Mouse (Mus musculus): ENCODE results near the gene Ptger4.

Ptger4 gene

DNA sequence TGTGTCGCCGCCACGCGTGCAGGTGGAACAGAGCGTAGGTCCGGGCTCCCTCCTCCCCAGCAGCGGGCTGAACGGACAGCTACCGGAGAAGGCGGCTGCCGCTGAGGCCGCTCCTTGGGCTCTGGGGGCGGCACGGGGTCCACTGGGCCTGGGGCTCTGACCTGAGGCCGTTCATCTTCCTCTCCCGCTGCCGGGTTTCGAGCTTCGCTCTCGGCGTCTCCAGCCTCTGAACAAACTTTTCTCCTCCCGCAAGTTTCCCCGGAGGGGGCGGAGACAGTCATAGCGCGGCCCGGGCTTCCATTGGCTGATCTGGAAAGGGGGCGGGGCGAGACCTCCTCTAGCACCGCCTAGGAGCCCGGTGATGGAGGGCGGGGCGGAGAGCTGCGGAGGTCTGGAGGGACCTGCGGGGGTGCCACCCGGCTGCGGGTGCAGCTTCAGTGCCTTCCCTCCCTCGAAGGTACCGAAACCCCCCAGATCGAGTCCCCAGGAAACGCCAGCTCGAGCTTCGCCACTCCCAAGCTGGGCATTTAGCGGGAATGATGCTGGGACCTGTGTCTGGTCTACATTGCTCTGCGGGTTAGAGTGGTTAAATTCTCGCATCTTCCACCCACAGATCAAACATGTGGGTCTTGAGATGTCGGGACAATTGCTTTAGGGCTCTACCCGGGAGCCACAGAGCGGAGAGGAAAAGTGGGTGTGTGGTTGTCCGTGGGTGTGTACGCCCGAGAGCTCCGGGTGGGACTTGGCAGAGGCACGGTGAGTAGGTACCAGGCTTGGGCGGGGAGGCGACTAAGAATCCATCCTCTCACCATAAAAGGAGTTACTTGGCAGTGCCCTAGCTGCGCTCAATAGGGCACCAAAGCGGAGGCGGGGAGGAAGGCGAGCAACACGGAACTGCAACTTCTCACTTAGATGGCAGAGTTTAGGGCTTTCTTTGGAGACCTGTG lies at the start of gene Ptger4:
Gene Ptger4 (minus strand): TSS at position 229 of the 947 bp plus-strand sequence.
- DNase-seq (ENCODE audit: low spot score): peak; percentile 94

- DNase-seq (ENCODE audit: low spot score): no peak
Measured at GRCm38 (mm10) chr15:5288412-5288811, 44.4 kb upstream of the Ptger4 start.

GRCm38 (mm10) chr15:5287072-5287471 lies 43.1 kb upstream of the Ptger4 start:
- no peak for DNase-seq (ENCODE audit: low spot score)

DNA sequence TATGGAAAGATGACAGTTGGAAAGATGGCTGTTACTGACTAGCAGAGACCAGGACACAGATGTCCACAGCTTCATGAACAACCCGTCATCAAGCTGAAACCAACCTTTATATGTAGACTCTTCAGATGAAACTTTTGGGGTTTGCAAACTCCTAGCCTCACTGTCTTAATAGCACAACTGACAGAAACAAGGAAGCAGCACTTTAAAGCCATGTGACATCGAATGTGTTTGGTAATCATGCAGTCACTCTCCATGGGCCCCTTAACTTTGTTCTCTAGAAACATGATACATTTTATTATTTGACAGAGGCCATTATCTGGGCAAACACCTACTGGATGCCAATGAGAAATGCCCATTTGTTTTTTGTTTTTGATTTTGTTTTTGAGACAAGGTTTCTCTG lies 37.3 kb upstream of the Ptger4 start:
- no peak for DNase-seq (ENCODE audit: low spot score)

- DNase-seq (ENCODE audit: low spot score): no peak
Measured at GRCm38 (mm10) chr15:5279831-5280230, 35.8 kb upstream of the Ptger4 start.

DNA sequence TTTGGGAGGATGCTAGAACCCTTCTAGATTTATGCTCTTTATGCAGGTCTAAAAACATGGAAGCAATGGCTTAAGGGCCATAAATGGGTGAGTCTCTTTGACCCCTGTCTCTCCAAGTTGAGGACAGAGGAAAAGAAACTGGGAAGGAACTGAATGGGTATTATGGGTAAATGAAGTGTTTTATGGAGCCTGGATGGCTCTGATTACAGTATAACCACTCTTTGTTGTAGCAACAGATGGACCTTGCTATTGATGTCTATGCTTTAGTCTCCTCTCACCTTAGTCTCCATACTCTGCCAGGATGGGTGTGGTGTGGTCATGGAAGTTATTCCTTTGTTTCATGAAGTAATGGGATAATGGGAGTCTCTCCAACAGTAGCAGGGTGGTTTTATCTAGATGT lies 34.5 kb upstream of the Ptger4 start:
- no peak for DNase-seq (ENCODE audit: low spot score)

DNA sequence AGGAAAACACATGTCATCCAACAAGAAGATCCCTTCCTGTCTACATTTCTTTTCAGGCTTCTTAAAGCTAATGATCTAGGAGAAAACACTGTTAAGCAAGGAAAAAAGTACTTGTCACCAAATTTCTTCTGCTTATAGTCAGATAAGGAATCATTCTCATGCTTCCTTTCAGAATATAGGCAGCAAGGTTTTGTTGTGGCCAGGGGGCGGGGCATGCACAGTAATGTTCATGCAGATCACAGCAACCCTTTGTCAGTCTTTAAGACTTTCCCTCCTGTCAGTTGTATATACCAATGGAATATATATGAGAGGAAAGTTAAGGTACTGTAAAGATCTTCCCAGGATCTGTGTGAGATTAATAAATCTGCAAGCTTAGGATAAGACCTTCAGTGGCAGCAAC lies 30.0 kb upstream of the Ptger4 start:
- DNase-seq (ENCODE audit: low spot score): no peak

- no peak for DNase-seq (ENCODE audit: low spot score)
Measured at GRCm38 (mm10) chr15:5266095-5266494, 22.1 kb upstream of the Ptger4 start.

GRCm38 (mm10) chr15:5262874-5263504 lies 19.0 kb upstream of the Ptger4 start:
- no peak for DNase-seq (ENCODE audit: low spot score)

DNA sequence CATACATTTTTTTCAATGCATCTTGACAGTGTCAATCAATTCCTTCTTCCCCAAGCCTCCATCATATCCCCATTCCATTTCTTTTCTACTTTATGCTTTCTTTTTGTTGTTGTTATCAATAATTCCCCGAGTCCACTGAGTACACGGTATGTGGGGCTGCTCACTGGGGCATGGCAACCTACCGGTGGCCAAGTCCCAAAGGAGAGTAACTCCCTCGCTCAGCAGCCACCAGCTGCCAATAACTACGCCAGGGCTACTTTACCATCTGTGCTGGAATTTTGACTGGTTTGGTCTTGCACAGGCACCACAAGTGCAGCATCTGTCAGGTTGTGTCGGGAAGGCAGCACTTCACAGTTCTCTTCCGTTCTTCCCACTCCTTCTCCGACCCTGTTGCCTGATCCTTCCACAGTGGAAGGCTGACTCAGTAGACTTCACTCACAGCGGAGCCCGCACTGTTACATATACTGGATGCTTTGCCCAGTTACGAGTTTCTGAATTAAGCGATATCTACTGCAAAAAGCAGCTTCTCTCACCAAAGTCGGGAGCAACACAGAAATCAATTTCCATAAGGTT lies 18.2 kb upstream of the Ptger4 start:
- DNase-seq (ENCODE audit: low spot score): no peak

DNA sequence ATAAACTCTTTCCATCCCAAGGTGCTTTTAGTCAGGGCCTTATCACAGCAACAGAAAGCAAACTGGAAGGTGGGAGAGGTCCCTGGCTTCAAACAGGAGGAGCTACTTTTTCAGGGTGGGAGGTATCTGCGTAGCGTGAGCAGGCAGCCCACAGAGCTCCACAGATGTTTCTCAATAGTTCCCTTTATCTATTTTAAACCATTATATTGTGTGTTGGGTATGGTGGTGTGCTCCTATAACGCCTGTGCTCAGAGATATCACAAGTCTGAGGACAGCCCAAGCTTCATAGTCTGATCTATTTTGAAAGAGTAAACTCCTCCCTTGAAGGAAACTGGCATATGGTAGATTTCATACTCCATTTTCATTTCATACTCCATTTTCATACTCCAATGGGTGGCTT lies 17.0 kb upstream of the Ptger4 start:
- peak; percentile 25 for DNase-seq (ENCODE audit: low spot score)

DNA sequence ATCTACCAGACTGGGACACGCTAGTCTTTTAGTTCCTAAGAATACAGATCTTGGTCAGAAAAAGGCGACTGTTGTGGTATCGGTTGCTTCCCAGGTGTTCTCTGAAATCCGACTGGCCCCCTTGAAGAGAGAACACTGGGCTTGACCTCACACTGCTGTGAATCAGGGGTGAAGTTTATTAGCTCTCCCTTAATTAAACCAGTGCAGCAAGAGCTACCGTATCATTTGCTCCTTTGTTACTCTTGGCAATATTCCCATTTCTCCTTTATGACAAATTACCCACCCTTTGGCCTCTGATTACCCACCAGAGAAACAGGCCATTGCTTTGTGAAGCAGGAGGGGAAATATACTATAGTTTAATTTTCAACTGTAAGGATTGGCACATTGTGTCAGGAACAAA lies 16.2 kb upstream of the Ptger4 start:
- no peak for DNase-seq (ENCODE audit: low spot score)

DNA sequence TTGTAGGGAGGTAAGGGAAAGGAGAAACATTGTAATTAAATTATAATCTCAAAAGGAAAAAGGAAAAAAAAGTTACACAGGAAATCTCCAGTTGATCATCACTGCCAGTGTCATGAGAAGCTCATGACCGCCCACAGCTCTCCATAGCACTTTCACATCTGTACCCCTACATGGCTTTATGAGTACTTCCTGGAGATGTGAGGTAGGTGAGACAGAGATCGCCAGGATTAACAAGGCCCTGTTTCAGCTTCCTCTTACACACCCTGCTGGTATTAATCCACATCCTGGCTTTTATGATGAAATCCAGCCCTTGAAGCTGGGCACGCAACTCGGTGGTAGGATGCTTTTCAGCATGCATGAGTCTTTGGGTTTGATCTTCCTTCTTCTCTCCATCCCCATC lies 6.2 kb upstream of the Ptger4 start:
- DNase-seq (ENCODE audit: low spot score): no peak

DNA sequence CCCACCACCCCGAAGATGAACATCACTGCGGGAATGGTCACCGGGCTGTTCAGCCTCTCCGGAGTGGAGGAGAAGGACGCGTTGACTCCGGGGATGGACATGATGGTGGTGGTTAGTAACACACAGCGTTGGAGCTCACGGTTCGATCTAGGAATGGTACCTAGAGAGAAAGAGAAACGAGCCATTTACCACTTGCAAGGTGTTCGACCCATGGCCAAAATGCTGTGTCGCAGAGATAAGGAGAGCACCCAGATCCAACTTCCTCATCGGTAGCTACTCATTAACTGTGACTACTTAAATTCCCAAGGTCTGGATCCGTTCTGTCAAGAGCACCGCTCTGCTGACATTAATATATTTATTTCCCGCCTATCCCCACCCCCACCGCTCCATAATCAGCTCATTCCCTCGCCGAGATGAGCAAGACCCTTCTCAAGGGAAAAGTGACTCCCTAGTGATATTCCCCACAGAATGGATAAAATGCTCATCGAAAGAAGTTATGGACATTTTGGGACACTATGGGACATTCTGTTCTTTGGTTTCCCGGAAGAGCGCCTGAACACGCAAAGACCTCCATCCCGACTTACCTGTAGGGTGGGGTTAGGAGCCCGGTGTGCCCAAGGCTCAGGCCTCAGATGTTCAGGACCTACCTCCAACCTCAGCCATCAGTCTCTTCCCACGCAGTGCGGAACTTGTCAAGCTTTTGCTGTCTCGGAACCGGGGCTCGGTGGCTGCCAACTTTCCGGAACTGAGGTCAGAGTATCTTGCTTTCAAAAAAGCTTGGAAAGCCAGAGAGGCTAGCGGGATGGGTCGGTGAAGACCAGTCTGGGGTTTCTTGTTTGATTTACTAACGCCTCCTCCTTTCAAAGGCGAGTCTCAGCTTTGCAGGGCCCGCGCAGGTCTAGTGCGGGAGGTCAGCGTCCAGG lies 690 bp downstream of the Ptger4 start:
- DNase-seq (ENCODE audit: low spot score): no peak

DNA sequence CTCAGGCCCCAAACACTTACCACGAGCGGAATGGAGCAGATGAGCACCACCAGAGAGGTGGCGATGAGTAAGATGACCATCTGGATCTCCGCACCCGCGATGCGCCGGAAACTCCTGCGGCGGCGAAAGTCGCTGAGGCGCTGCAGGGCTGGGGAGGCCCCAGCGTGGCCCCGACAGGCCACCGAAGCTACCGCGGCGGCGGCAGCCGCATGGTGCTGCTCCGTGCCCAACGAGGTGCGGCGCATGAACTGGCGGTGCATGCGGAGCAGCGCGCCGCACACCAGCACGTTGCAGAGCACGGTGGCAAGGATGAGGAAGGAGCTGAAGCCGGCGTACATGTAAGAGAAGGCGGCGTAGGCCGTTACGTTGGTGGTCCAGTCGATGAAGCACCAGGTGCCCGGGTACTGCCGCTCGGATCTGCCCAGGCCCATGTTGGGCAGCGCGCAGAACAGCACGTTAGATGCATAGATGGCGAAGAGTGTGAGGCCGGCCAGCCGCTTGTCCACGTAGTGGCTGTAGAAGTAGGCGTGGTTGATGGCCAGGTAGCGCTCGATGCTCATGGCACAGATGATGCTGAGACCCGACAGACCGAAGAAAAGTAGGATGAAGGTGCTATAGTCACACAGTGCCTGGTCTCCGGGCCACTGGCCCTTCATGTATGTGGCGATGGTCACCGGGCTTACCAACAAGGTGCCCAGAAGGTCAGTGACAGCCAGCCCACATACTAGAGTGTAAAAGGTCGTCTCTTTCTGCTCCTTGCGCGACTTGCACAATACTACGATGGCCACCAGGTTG lies 1.5 kb downstream of the Ptger4 start:
- DNase-seq (ENCODE audit: low spot score): no peak

DNA sequence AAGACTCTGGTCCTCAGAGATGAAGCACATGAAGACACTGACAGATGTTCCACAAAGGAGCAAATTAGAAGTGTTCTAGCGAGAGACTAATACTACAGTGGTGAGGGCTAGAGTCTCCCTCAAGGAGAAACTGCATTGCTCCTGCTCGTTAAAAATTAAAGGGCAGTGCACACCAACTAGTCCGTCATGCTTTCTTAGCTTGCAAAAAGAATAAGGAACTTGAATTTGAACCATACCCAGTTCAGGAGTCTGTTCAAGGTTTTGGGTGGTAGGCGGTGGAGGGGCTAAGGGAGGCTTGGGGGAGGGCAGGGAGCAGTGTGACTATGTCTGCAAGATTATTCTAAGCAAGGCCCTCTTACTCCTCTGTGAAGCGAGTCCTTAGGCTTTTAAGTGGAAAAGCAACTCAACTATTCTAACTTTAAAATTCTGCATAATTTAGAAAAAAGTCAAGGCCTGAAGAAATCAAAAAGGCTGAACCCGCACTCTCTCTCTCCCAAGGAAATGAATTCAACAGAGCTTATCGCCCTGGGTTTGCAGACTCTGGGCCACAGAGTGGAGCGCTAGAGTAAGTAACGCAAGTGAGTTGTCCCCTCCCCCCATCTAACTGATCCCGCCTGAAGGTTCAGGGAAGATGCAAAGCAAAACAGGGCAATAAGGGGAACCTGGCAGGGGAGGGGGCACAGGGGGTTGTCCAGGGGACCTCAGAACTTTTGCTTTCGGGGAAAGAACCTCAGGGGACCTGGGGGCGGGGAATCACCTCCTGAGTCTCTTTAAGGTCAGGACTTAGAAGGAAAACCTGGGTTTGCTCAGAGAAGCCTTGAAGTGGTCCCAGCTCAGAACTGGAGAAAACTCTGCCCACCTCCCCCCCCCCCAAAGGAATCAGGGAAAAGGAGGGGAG lies 2.4 kb downstream of the Ptger4 start:
- peak; percentile 56 for DNase-seq (ENCODE audit: low spot score)

GRCm38 (mm10) chr15:5240360-5240759 lies 3.6 kb downstream of the Ptger4 start:
- DNase-seq (ENCODE audit: low spot score): no peak

DNA sequence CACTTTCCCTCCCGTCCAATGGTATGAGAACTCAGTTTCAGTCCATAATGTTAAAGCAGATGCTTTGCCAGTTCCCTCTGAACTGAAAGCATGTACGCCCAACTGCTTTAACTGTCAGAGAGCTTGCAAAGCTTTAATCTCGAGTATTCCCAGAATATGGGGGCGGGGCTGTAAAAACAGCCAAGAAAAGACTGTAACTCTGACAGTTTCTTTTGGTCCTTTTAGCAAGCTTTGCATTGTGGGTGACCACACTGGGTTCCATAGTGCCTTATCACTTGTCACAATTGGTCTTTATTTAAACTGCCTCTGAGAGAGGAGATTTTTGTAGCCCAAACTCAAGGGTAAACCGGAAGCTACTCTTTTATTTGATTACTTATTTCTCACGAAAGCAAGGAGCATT lies 4.1 kb downstream of the Ptger4 start:
- DNase-seq (ENCODE audit: low spot score): peak; percentile 54

GRCm38 (mm10) chr15:5239361-5239760 lies 4.6 kb downstream of the Ptger4 start:
- no peak for DNase-seq (ENCODE audit: low spot score)

- DNase-seq (ENCODE audit: low spot score): no peak
Measured at GRCm38 (mm10) chr15:5238553-5238952, 5.4 kb downstream of the Ptger4 start.
